Mouse (Mus musculus) ZHBTc4 (cell line): ENCODE data around the gene Kcnip1.

Experiments
- DNase-seq: peaks from one replicate; pipeline ENCODE4 v3.0.0-alpha.2; 2011; ENCODE audit warnings: low read depth, low spot score

Kcnip1 gene

GRCm38 (mm10) chr11:33685904-33686303, 307.0 kb downstream of the Kcnip1 start:
- DNase-seq, result no peak

DNA sequence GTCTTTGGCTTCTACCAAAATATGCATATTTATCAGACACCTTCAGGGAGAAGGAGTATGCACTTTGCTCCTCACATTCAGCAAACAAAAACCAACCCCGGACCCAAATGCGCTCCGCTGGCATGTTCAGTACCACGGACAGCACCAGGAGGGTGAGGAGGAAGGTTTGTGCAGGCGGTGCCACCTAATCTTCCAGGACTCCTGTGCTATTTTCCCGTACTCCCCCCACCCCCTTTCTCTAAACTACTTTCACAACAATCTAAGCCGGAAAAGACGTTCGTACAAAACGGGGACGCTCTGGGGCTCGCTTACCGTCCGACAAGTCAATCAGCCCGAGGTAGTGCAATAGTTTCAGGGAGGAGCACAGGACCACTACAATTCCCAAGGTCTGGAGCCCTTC, 312.8 kb downstream of the Kcnip1 start:
- peak; percentile 74 for DNase-seq

- no peak for DNase-seq
These were observed 322.6 kb downstream of the Kcnip1 start for GRCm38 (mm10) chr11:33670105-33670965.

DNA sequence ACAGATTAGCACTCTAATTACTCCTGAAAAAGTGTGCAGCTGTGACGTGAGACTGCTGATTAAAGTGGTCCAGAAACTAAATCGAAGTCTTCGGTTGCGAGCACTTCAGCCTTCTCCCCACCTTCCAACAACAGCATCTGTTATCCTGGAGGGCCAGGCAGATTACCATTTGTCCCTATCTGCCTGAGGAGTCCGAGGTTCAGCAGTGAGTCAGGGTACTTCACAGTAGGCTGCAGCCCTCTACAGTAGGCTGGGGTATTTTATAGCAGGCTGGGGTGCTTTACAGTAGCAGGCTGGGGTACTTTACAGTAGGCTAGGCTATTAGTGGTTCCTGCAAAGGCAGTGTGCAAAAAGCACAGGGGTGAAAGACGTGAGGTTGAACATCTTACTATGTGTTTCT, 324.6 kb downstream of the Kcnip1 start:
- DNase-seq, result no peak

DNA sequence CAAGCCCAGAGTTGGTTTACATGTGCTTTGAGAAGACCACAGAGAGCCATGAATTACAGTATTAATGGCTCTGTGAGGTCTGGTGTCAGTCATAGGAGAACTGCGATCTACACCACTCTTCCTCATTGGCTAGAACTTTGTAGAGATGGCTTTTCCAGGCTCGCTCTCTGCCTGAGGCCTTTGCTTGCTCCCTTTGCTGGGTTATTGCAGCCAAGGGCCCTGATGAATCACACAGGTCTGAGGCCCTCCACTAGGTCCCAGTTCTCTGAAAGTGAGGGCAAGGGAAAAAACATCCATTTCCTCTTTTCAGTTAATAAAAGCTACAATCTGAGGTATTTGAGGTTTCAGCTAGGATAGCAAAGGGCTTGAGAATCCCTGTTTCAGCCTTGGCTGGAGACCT, 329.4 kb downstream of the Kcnip1 start:
- no peak for DNase-seq

DNA sequence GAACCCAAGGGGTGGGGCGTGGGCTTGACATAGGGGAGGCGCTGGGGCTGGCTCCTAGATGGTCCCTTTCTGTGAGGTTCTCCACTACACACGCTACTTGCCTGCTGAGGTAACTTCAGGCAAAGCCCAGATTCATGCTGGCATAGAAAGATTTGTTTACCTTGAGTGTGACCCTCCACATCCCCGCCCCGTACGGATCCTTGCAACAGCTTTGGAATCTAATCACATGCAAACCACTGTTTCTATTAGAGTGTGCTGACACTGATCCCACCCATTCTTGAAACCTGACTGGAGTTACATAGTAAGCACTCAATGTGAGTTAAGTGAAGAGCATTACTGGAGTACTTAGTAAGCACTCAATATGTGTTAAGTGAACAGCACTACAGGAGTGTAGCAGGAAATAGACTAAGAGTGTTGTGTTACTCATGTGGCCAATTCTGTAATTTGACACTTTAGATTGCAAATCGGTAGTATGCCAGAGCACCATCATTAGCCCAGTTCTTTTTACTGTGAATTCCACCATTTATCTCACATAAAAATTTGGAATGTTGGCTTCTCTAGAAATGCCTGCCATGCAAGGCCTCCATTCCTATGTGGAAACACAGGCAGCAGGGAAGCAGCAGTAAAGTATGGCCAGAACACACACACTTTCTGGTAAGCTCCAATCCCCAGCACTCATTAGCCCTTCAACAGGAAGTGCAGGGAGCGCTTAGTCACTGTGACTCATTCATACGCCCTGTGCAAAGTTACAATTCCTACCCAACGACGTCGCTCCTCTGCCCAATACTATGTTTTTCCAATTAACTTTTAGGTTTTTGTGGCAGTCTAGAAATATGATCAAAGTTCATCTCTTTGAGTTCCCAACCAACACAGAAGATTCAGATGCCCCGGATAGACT, 332.7 kb downstream of the Kcnip1 start:
- DNase-seq, result peak; percentile 8

DNA sequence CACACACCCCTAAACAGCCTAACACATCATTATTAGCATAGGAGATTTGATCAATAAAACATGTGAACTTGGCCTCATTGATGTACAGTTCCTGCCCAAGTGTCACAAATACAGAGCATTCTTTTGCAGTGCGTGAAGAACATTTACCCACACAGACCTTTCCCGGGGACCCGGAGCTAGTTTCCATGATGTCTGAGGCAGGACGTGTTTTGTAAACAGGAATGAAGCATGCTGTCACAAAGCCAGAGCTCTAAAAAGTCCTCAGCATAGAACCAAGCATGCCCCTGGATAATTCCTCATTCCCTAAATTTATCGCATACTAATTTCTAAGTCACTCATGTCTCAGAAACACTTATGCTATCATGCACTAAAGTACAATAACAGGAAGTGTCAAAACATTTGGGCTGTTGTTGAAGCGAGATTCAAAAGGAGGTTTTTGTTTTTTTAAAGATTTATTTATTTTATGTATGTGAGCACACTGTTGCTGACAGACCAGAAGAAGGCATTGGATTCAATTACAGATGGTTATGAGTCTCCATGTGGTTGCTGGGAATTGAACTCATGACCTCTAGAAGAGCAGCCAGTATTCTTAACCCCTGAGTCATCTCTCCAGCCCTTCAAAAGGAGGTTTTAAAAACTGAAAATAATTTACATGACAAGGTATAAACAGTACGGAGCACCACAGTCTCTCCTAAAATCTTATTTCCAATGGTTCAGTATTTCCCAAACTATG, 336.9 kb downstream of the Kcnip1 start:
- no peak for DNase-seq

DNA sequence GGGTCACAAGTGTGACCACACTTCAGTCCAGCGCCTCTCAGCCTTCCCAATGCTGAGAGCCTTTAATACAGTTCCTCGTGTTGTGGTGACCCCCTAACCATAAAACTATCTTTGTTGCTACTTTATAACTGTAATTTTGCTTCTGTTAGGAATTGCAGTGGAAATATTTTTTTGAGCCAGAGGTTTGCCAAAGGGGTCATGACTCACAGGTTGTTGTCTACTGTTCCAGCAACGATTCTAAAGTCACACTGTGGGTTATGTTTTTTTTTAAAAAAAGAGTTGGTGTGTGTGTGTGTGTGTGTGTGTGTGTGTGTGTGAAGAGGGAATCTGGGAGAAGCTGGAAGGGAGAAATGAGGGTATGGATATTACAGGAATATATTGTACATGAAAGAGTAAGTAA, 337.7 kb downstream of the Kcnip1 start:
- DNase-seq, result no peak

GRCm38 (mm10) chr11:33654485-33654884, 338.5 kb downstream of the Kcnip1 start:
- DNase-seq, result no peak

DNA sequence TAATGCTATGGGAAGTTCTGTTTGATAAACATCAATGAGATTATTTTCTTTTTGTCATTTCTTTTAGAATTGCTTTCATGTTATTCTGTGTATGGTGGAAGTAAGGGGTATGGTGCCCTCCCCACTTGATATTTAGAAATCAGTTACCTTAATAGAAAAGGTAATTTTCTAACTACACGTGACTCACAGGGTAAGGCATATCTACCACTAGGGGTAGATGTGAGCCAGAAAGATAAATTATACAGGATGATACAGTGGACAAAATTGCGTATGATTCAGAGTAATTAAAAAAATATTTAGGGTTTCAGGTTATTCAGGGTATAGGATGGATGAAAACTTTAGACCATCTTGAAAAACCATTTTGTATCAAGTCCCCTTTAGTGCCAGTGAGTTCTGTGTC, 343.6 kb downstream of the Kcnip1 start:
- no peak for DNase-seq

DNA sequence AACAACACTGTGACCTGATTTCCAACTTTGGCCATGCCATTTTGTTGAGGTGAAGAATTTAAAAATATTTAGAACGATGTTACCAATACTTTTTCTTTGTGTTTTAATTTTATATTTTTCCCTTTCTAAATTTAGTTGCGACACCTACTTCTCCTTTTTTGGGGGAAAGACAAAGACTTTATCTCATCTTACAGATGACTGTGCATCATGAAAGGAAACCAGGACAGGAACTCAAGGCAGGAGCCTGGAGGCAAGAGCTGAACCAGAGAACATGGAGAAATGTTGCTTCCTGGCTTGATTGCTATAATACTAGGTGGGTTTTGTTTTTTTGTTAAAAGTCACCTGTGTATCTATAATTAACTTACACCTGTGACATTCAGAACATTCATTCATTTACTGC, 355.8 kb downstream of the Kcnip1 start:
- DNase-seq, result no peak

GRCm38 (mm10) chr11:33627136-33627742, 365.7 kb downstream of the Kcnip1 start:
- no peak for DNase-seq

DNA sequence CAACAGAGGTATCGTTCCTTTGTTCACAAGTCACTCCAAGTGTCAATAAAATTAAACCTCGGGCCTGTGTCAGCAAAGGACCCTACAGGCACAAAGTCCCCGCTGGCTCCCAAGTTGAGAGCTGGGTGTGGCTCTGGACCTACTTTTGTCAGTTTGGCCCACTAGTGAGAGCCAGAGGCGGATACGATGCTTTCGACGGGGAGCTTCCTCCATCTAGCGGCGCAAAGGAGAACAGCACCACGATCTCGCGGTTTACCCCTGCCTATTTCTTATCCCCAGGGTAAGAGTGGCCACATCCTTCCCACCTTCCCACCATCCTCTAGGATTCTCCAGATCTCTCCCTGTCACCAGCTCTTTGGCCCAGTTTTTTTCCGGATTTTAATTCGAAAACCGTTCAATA, 378.7 kb downstream of the Kcnip1 start:
- peak; percentile 88 for DNase-seq

- DNase-seq, result peak; percentile 49
These were observed 385.2 kb downstream of the Kcnip1 start for GRCm38 (mm10) chr11:33607784-33608183.

GRCm38 (mm10) chr11:33603174-33603573, 389.8 kb downstream of the Kcnip1 start:
- no peak for DNase-seq

DNA sequence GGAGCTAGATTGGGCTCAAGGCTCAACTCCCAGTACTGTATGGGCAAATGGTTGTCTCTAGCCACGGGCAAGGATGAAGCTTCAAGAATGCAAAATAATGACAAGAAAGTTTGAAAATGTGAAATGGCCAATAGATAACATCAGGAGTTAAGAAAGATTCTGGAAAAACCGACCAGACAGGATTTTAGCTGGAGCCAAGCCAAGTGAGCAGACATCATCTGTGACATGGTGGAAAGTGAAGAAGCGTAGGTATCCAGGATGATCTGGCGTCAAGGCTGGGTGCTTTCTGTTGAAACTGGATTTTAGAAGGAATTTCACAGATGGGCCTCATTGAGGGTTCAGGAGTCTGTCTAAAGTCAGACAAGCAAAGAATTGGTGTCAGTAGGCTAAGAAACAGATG, 394.0 kb downstream of the Kcnip1 start, which contains the start of gene D130052B06Rik:
Gene D130052B06Rik (plus strand): TSS at position 317 of the 400 bp plus-strand sequence.
- no peak for DNase-seq

- DNase-seq, result no peak
These were observed 396.3 kb downstream of the Kcnip1 start for GRCm38 (mm10) chr11:33596655-33597054.

DNA sequence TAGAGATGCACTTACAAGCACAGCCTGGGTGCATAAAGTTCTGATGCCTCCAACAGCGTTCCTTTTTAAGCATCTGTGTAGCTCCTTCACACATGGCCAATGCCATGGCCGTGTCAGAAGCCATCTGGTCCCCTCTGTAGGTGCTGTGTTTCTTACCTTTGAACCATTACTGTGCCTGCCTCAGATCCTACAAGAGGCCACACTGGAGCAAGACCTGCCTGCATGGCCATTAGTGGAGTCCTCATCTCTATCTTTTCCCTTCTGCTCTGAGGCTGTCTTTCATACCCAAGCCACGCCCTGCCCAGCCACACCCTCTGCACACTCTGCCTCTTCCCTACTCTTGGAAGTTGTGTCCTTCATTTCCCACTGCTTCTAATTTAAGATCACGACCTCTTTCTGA, 400.1 kb downstream of the Kcnip1 start:
- no peak for DNase-seq

DNA sequence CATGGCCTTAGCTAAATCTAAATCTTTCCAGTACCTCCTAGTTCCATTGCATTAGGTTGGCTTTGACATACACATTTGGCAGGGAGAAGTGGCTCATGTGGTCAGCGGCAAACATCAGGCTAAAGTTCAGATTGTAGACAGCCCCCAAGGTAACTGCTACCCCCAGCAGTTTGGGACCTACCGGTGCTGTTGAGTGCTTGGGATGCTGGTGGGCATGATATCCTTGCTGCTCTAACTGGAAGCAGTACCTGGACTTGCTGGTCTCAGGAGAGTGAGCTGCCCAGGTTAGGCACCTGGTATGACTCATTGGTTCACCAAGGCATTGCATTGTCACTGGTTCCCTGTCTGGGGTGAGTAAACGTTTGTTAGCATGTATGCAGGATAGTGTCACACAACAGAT, 402.2 kb downstream of the Kcnip1 start:
- DNase-seq, result no peak

- no peak for DNase-seq
These were observed 406.3 kb downstream of the Kcnip1 start for GRCm38 (mm10) chr11:33586614-33587013.

- no peak for DNase-seq
These were observed 413.3 kb downstream of the Kcnip1 start for GRCm38 (mm10) chr11:33579621-33580020.
